1 mouse cellular context compared by ENCODE assay signal in the genomic region with DNA sequence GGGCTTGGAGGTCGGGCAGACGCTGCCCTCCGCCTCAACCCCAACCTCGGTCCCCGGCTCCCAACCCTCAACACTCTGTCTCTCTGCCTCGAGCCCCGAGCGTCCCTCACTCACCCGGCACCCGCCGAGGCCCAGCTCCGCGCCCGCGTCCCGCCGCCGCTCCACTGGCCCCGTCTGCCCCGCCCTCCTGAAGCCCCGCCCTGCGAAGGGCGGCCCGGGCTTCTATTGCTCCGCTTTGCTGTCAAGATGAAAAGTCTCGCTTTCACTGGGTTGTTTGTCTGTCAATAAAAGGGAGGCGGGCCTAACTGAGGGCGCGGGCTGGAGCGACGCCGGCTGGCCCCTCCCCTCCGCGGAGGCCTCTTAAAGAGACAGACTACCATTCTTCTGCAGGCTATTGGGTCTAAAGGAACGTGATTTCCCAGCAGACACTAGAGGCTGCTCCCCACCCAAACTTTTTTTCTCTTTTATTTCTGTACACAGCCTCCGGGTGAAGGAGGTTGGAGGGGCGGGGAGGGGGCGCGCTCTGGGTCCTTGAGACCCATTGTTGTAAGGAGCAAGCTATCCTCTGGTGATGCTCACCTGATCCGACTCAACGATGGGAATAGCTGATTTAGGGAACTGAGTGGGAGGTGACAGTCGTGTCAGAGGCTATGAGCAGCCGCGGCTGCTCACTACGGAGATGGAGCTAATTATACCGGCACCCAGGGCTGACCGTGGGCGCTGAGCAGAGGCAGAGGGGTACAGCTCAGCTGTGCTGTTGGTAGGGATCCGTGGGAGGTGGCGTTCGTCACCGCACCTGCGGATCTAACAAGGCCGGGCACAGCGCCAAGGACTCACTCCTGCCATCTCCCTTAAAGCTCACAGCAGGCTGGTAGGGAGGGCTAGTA.
TF ChIP-seq lines count a peak whose summit lies in the region.

A gene (minus strand): TSS at position 176 of the 887 bp plus-strand sequence.

TF ChIP-seq in myocyte, 11 proteins besides CTCF, POLR2A, EP300 and RAD21 (continued from another document):
- TF ChIP-seq SRF (IDR thresholded peaks at IDR 0.05; ENCODE audit: control insufficient read depth, insufficient read length, low read depth) = peak; percentile 44
- TF ChIP-seq POLR2AphosphoS2 (IDR thresholded peaks at IDR 0.05; ENCODE audit: insufficient read length, low read depth) = peak; percentile 76
- TF ChIP-seq USF1 (IDR thresholded peaks at IDR 0.05; ENCODE audit: low read depth) = no peak
- no peak for TF ChIP-seq CEBPB (IDR thresholded peaks at IDR 0.05; ENCODE audit: insufficient read depth, poor library complexity, severe bottlenecking)
- TF ChIP-seq REST (IDR thresholded peaks at IDR 0.05; ENCODE audit: insufficient read depth, insufficient read length) = no peak
- TF ChIP-seq E2F4 (IDR thresholded peaks at IDR 0.05; ENCODE audit: insufficient read depth) = peak; percentile 64
- TF ChIP-seq MYOG (IDR thresholded peaks at IDR 0.05; ENCODE audit: control insufficient read depth in 1 of 3, insufficient read depth in 1 of 3, insufficient read length in 2 of 3, low read depth in 2 of 3) = peak in 1 of 3 experiments; percentile 47
